ENCODE assay signal across 8 mouse cellular contexts in the genomic region with DNA sequence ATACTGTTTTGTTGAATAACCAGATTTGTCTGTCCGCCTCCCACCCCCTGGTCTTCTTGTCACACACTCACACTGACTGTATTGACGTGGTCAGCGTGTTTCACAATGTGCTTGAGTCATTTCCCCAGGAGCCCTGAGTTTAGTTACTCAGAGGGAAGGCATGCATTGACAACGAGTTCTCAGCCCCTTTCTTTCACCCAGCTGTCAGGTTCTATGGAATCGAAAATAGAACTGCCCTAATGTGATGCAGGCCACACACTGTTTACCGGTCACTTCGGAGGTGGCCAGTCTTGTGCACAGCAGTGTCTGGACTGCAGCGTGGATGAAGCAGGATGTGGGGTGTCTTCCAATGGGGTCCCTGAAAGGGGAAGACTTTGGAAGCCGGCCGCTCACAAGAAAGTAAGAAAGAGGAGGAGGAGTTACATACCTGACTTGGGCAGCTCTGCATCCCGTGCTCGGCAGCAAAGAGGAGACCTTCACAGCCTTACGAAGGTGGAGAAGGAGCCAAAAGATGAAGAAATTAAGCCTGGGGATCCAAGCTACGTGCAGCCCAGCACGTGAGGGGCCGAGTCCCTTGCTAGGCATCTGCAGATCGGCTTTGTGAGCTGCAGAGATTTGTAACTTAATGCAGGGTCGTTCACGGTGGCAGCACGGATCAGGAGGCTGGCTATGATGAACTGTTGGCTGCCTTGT. TPM values are rescaled to one million over a fixed set of nuclear protein-coding genes. Genes with fewer than 3 reads are reported as not detected.
DNase-seq lines count a peak whose midpoint lies in the region; ATAC-seq and TF ChIP-seq lines count a peak whose summit lies in the region.

No protein-coding gene starts in this region.

- peak overlapping the region; percentile 22 for H3K4me3 ChIP-seq in forebrain, embryonic 12.5 days (replicated peaks)
- H3K4me3 ChIP-seq in limb, embryonic 14.5 days (replicated peaks; ENCODE audit: low read length) = peak overlapping the region; percentile 21
- peak overlapping the region; percentile 25 for H3K4me3 ChIP-seq in midbrain, embryonic 16.5 days (ENCODE audit: low read depth, low read length)
- H3K4me3 ChIP-seq in cerebellum, adult 2 months (replicated peaks; ENCODE audit: insufficient read depth, low read depth, low read length) = no peak overlapping the region

- 0 out of 2 replicates have a peak, but pooled peaks cover 12% of the 10 kb centered on the region for H3K27me3 ChIP-seq in forebrain, embryonic 12.5 days
- H3K27me3 ChIP-seq in limb, embryonic 14.5 days (ENCODE audit: control insufficient read depth, insufficient read depth, low read length) = no peaks in the 10 kb centered on the region
- no peaks in the 10 kb centered on the region for H3K27me3 ChIP-seq in midbrain, embryonic 16.5 days (ENCODE audit: control insufficient read depth, insufficient read depth, low read depth, low read length)
- H3K27me3 ChIP-seq in cerebellum, adult 2 months (ENCODE audit: control insufficient read depth, insufficient read depth, low read length) = no peaks in the 10 kb centered on the region

- no peaks in the 10 kb centered on the region for H3K36me3 ChIP-seq in forebrain, embryonic 12.5 days (replicated peaks)
- H3K36me3 ChIP-seq in limb, embryonic 14.5 days (ENCODE audit: control insufficient read depth, insufficient read depth, low read length) = no peaks in the 10 kb centered on the region
- H3K36me3 ChIP-seq in midbrain, embryonic 16.5 days (ENCODE audit: control insufficient read depth, insufficient read depth, low read length) = no peaks in the 10 kb centered on the region

- TF ChIP-seq CTCF in cerebellum, adult 2 months (IDR thresholded peaks at IDR 0.05; ENCODE audit: borderline replicate concordance, insufficient read depth, low read depth, low read length) = no peak

- DNase-seq in adrenal gland, postnatal 36 days = peak; percentile 74 to 75
- peak; percentile 51 for DNase-seq in heart, postnatal 4 days
- peak; percentile 31 for DNase-seq in limb, embryonic 14.5 days (ENCODE audit: low spot score)
- no peak for DNase-seq in cerebellum, adult 2 months
- no peak for DNase-seq in thymus, postnatal 4 days
- DNase-seq in right cerebral cortex, adult 2 months (ENCODE audit: low spot score in 2 of 2) = no peak

- H3K9me3 ChIP-seq in forebrain, embryonic 12.5 days = no peaks in the 10 kb centered on the region
- no peaks in the 10 kb centered on the region for H3K9me3 ChIP-seq in limb, embryonic 14.5 days (ENCODE audit: control insufficient read depth, low read length)
- no peaks in the 10 kb centered on the region for H3K9me3 ChIP-seq in midbrain, embryonic 16.5 days (replicated peaks; ENCODE audit: control insufficient read depth, low read length, poor library complexity, severe bottlenecking)

- H3K9ac ChIP-seq in forebrain, embryonic 12.5 days = peak overlapping the region; percentile 60
- H3K9ac ChIP-seq in limb, embryonic 14.5 days (ENCODE audit: low read depth, low read length, severe bottlenecking) = peak overlapping the region; percentile 29; the same call in 1 of the 2 replicates
- peak overlapping the region; percentile 54 for H3K9ac ChIP-seq in midbrain, embryonic 16.5 days (ENCODE audit: low read depth, low read length)

- TF ChIP-seq POLR2A in limb, embryonic 14.5 days (IDR thresholded peaks at IDR 0.05; ENCODE audit: borderline replicate concordance, extremely low read depth, insufficient read depth, insufficient read length) = no peak
- no peak for TF ChIP-seq POLR2A in cerebellum, adult 2 months (IDR thresholded peaks at IDR 0.05; ENCODE audit: borderline replicate concordance, insufficient read depth, low read length)

- peak overlapping the region; percentile 59 for H3K4me2 ChIP-seq in forebrain, embryonic 12.5 days
- H3K4me2 ChIP-seq in limb, embryonic 14.5 days (replicated peaks; ENCODE audit: low read depth, low read length, severe bottlenecking) = peak overlapping the region; percentile 52
- H3K4me2 ChIP-seq in midbrain, embryonic 16.5 days (ENCODE audit: low read length) = peak overlapping the region; percentile 52

- peaks cover 38% of the 10 kb centered on the region for H3K4me1 ChIP-seq in forebrain, embryonic 12.5 days
- peaks cover 16% of the 10 kb centered on the region; the same call in 1 of the 2 replicates for H3K4me1 ChIP-seq in limb, embryonic 14.5 days (ENCODE audit: control insufficient read depth, insufficient read depth, low read length)
- H3K4me1 ChIP-seq in midbrain, embryonic 16.5 days (ENCODE audit: control insufficient read depth, insufficient read depth, low read length) = peaks cover 17% of the 10 kb centered on the region; the same call in 1 of the 2 replicates
- H3K4me1 ChIP-seq in cerebellum, adult 2 months (ENCODE audit: control insufficient read depth, insufficient read depth, low read length) = no peaks in the 10 kb centered on the region

- ATAC-seq in forebrain, embryonic 12.5 days (ENCODE audit: low FRiP score) = 0 out of 2 replicates have a peak, but pooled peaks have one; percentile 41
- ATAC-seq in limb, embryonic 14.5 days (ENCODE audit: low FRiP score, low read depth) = peak; percentile 63
- no peak for ATAC-seq in midbrain, embryonic 16.5 days

- 3% methylated on average over 20 of the region's 20 CpGs for WGBS in forebrain, embryonic 12.5 days
- 23% methylated on average over 20 of the region's 20 CpGs for WGBS in limb, embryonic 14.5 days
- 4% methylated on average over 20 of the region's 20 CpGs for WGBS in midbrain, embryonic 16.5 days
- WGBS in cerebellum, adult 2 months = 24% methylated on average over 20 of the region's 20 CpGs

- H3K27ac ChIP-seq in forebrain, embryonic 12.5 days = peak overlapping the region; percentile 65
- H3K27ac ChIP-seq in limb, embryonic 14.5 days (replicated peaks; ENCODE audit: low read depth, low read length) = peak overlapping the region; percentile 56
- peak overlapping the region; percentile 46; the same call in 1 of the 2 replicates for H3K27ac ChIP-seq in midbrain, embryonic 16.5 days (ENCODE audit: low read length)
- no peak overlapping the region for H3K27ac ChIP-seq in cerebellum, adult 2 months (ENCODE audit: insufficient read depth, low read length)

RNA-seq across cellular contexts. Expression of a gene that starts 43.3 kb away (rescaled TPM):
- 10 to 100 TPM; 38.0 to 53.3 TPM for total RNA-seq in adrenal gland, postnatal 36 days (2021)
- 32.4 and 32.5 TPM in 2 replicates for polyA plus RNA-seq in forebrain, embryonic 12.5 days (2016; fragmentation: Nextera tagmentation; extraction: Ambion mirVana)
- total RNA-seq in heart, postnatal 4 days (2021) = 10 to 100 TPM; 47.4 to 49.2 TPM
- polyA plus RNA-seq in limb, embryonic 14.5 days (2012; rRNA removed) = 14.8 and 23.5 TPM in 2 replicates
- 13.2 and 21.7 TPM in 2 replicates for polyA plus RNA-seq in limb, embryonic 14.5 days (2014; fragmentation: Nextera tagmentation; extraction: Ambion mirVana)
- 13.6 and 17.3 TPM in 2 replicates for polyA plus RNA-seq in midbrain, embryonic 16.5 days (2015; fragmentation: Nextera tagmentation; extraction: Ambion mirVana)
- 6.7 TPM in 2 replicates for polyA plus RNA-seq in cerebellum, adult 2 months (2012; rRNA removed)

Comparison
In these comparisons a context has a peak if more than half of its experiments do, and no peak if none do; other contexts are left out.
1. DNase-seq: peak in adrenal gland, postnatal 36 days (2 of 2), heart, postnatal 4 days (single experiment) and limb, embryonic 14.5 days (single experiment); none in cerebellum, adult 2 months (0 of 2), thymus, postnatal 4 days (single experiment) and right cerebral cortex, adult 2 months (0 of 2).
2. Peak in every context shown above with its lines, with median percentiles within 50 percentile points of each other: H3K4me2 ChIP-seq and H3K9ac ChIP-seq.